Mouse (Mus musculus): Measurements from ENCODE around the gene Slc9a4.
"Not testable (repeated sequence)": the region's sequence is repeated elsewhere in the genome, so short reads cannot be mapped to it uniquely, and the experiment has no call there.

Slc9a4 gene

GRCm38 (mm10) chr1:40650803-40651497, 71.1 kb downstream of the Slc9a4 start:
- DNase-seq (ENCODE audit: low spot score in 2 of 2), result no peak

GRCm38 (mm10) chr1:40657035-40657434, 77.2 kb downstream of the Slc9a4 start:
- DNase-seq (ENCODE audit: low spot score in 2 of 2), result no peak

- peak; percentile 40 to 43 for DNase-seq (ENCODE audit: low spot score in 2 of 2)
These were observed 78.2 kb downstream of the Slc9a4 start for GRCm38 (mm10) chr1:40657978-40658496.

GRCm38 (mm10) chr1:40659017-40659416, 79.1 kb downstream of the Slc9a4 start:
- no peak for DNase-seq (ENCODE audit: low spot score in 2 of 2)

- DNase-seq (ENCODE audit: low spot score in 2 of 2), result no peak
These were observed 79.6 kb downstream of the Slc9a4 start for GRCm38 (mm10) chr1:40659496-40659895.

GRCm38 (mm10) chr1:40660838-40661237, 81.0 kb downstream of the Slc9a4 start:
- DNase-seq (ENCODE audit: low spot score in 2 of 2), result no peak

- DNase-seq (ENCODE audit: low spot score in 2 of 2), result no peak
These were observed 85.8 kb downstream of the Slc9a4 start for GRCm38 (mm10) chr1:40665401-40666370.

GRCm38 (mm10) chr1:40667442-40667841, 87.6 kb downstream of the Slc9a4 start:
- not testable (repeated sequence) for DNase-seq (ENCODE audit: low spot score in 2 of 2)

GRCm38 (mm10) chr1:40670025-40670424, 90.1 kb downstream of the Slc9a4 start:
- no peak for DNase-seq (ENCODE audit: low spot score in 2 of 2)

GRCm38 (mm10) chr1:40671490-40671889, 91.6 kb downstream of the Slc9a4 start:
- no peak for DNase-seq (ENCODE audit: low spot score in 2 of 2)

GRCm38 (mm10) chr1:40677306-40677705, 97.4 kb downstream of the Slc9a4 start:
- DNase-seq (ENCODE audit: low spot score in 2 of 2), result no peak
